Mouse (Mus musculus) CH12.LX (cell line): ENCODE measurements at regions not wholly inside any gene's neighbourhood (a gene's known extent, or its start where the extent isn't known, plus 50 kb on each side); places are given as distances from the start of the nearest gene placed in this dataset.

Experiments used
- DNase-seq: peaks from one replicate; pipeline ENCODE4 v3.0.0-alpha.2; 2013; ENCODE audit errors: extremely low read depth
- H3K27ac ChIP-seq: 2 replicates; pipeline ENCODE4 v1.5.1; 2012; ENCODE audit warnings: low read depth, mild to moderate bottlenecking, control low read depth, moderate library complexity; ENCODE audit not compliant: insufficient read depth
- H3K27me3 ChIP-seq: replicated peaks from 2 replicates; pipeline ENCODE3; 2012; ENCODE audit warnings: inconsistent platforms
- H3K36me3 ChIP-seq, 2 experiments: replicated peaks in 1 of 2; 2 replicates each; pipeline versions ENCODE3 to v1.6.1; 2012; ENCODE audit warnings: inconsistent platforms in 1 of 2, low read length in 1 of 2, mild to moderate bottlenecking in 1 of 2, mixed read lengths in 1 of 2, moderate library complexity in 1 of 2; ENCODE audit not compliant: control insufficient read depth in 1 of 2, insufficient read depth in 1 of 2
- H3K4me1 ChIP-seq, 2 experiments: 2 replicates each; pipeline ENCODE4 v1.6.1; 2012; ENCODE audit warnings: inconsistent platforms in 1 of 2, moderate library complexity in 1 of 2; ENCODE audit not compliant: insufficient read depth in 2 of 2, control insufficient read depth in 1 of 2
- H3K4me2 ChIP-seq: 2 replicates; pipeline ENCODE4 v1.6.1; 2012; ENCODE audit warnings: low read depth, mild to moderate bottlenecking, control low read depth; ENCODE audit not compliant: poor library complexity, insufficient read depth, severe bottlenecking
- H3K4me3 ChIP-seq, 3 experiments: fragments of 150-350 bp in 1 of 3; sonication (generic) in 1 of 3; replicated peaks in 1 of 3; 2 replicates each; pipeline versions ENCODE3 to v1.5.1; 2011 to 2012; ENCODE audit warnings: low read depth in 2 of 3, low read length in 2 of 3, mild to moderate bottlenecking in 2 of 3, moderate library complexity in 2 of 3, control low read depth in 1 of 3, improper control_type of control experiment in 1 of 3, inconsistent platforms in 1 of 3, mixed read lengths in 1 of 3; ENCODE audit not compliant: poor library complexity in 1 of 3
- H3K79me2 ChIP-seq: replicated peaks from 2 replicates; pipeline ENCODE4 v1.6.1; 2012; ENCODE audit warnings: mild to moderate bottlenecking, moderate library complexity; ENCODE audit not compliant: control insufficient read depth, poor library complexity, insufficient read depth, severe bottlenecking; ENCODE audit errors: extremely low read depth
- H3K9ac ChIP-seq: 2 replicates; pipeline ENCODE4 v1.6.1; 2012; ENCODE audit warnings: low read depth, mild to moderate bottlenecking, control low read depth, moderate library complexity; ENCODE audit not compliant: insufficient read depth
- H3K9me3 ChIP-seq: replicated peaks from 2 replicates; pipeline ENCODE3; 2012; ENCODE audit warnings: low read length, inconsistent platforms, mixed read lengths
- CHD2 ChIP-seq: IDR thresholded peaks from 2 replicates; pipeline ENCODE4 v1.6.1; 2011; ENCODE audit warnings: low read length, improper control_type of control experiment
- E2F4 ChIP-seq: IDR thresholded peaks from 2 replicates; pipeline ENCODE4 v1.6.1; 2011; ENCODE audit warnings: low read depth, low read length, improper control_type of control experiment; ENCODE audit not compliant: insufficient replicate concordance
- ELF1 ChIP-seq: IDR thresholded peaks from 2 replicates; pipeline ENCODE4 v1.6.1; 2014; ENCODE audit warnings: low read depth, mild to moderate bottlenecking, inconsistent platforms, low read length, improper control_type of control experiment
- EP300 ChIP-seq: IDR thresholded peaks from 2 replicates; pipeline ENCODE4 v1.6.1; 2011; ENCODE audit warnings: low read length, improper control_type of control experiment
- GABPA ChIP-seq: IDR thresholded peaks from 2 replicates; pipeline ENCODE4 v1.6.1; 2012; ENCODE audit warnings: low read depth, low read length, improper control_type of control experiment, inconsistent platforms; ENCODE audit not compliant: insufficient replicate concordance
- IRF4 ChIP-seq: IDR thresholded peaks from 2 replicates; pipeline ENCODE4 v1.6.1; 2014; ENCODE audit warnings: low read depth, mild to moderate bottlenecking, inconsistent platforms, low read length, improper control_type of control experiment
- JUN ChIP-seq: IDR thresholded peaks from 2 replicates; pipeline ENCODE4 v1.6.1; 2011; ENCODE audit warnings: low read depth, mild to moderate bottlenecking, low read length, improper control_type of control experiment, moderate library complexity; ENCODE audit not compliant: insufficient read depth
- JUND ChIP-seq: conservative IDR thresholded peaks from 2 replicates; pipeline ENCODE4 v1.6.1; 2011; ENCODE audit warnings: low read depth, low read length, improper control_type of control experiment
- MAX ChIP-seq: IDR thresholded peaks from 2 replicates; pipeline ENCODE4 v1.6.1; 2011; ENCODE audit warnings: low read length, improper control_type of control experiment
- MEF2A ChIP-seq: IDR thresholded peaks from 2 replicates; pipeline ENCODE4 v1.6.1; 2014; ENCODE audit warnings: low read depth, mild to moderate bottlenecking, inconsistent platforms, low read length, improper control_type of control experiment, borderline replicate concordance
- MYC ChIP-seq: IDR thresholded peaks from 2 replicates; pipeline ENCODE4 v1.6.1; 2011; ENCODE audit warnings: low read depth, mild to moderate bottlenecking, improper control_type of control experiment, low read length
- NELFE ChIP-seq: IDR thresholded peaks from 2 replicates; pipeline ENCODE4 v1.6.1; 2011; ENCODE audit warnings: low read depth, low read length, improper control_type of control experiment
- RCOR1 ChIP-seq: conservative IDR thresholded peaks from 2 replicates; pipeline ENCODE4 v1.6.1; 2012; ENCODE audit warnings: low read depth, mild to moderate bottlenecking, inconsistent platforms, low read length, improper control_type of control experiment
- SIN3A ChIP-seq: IDR thresholded peaks from 2 replicates; pipeline ENCODE4 v1.6.1; 2012; ENCODE audit warnings: low read length, improper control_type of control experiment, inconsistent platforms
- UBTF ChIP-seq: IDR thresholded peaks from 2 replicates; pipeline ENCODE4 v1.6.1; 2012; ENCODE audit warnings: low read depth, mild to moderate bottlenecking, inconsistent platforms, low read length, improper control_type of control experiment, moderate library complexity
- USF1 ChIP-seq: IDR thresholded peaks from 2 replicates; pipeline ENCODE4 v1.6.1; 2014; ENCODE audit warnings: low read depth, mild to moderate bottlenecking, inconsistent platforms, low read length, improper control_type of control experiment
- ZC3H11A ChIP-seq: IDR thresholded peaks from 2 replicates; pipeline ENCODE4 v1.6.1; 2012; ENCODE audit warnings: low read depth, mild to moderate bottlenecking, inconsistent platforms, low read length, improper control_type of control experiment
- ZMIZ1 ChIP-seq: IDR thresholded peaks from 2 replicates; pipeline ENCODE4 v1.6.1; 2012; ENCODE audit warnings: low read depth, mild to moderate bottlenecking, inconsistent platforms, low read length, improper control_type of control experiment
- ZNF384 ChIP-seq: IDR thresholded peaks from 2 replicates; pipeline ENCODE4 v1.6.1; 2012; ENCODE audit warnings: low read depth, low read length, improper control_type of control experiment, inconsistent platforms
- dilution Hi-C: fragments of 300-500 bp; cut with MboI; formaldehyde crosslinking; loops from 2 replicates; pipeline ENCODE4 v1.14.3; 2020; ENCODE audit warnings: low sequenced_read_pairs; ENCODE audit not compliant: extremely low pct_unique_long_range_greater_than_20kb, extremely low pct_ligation_motif_present
- in situ Hi-C: fragments of 300-500 bp; cut with MboI; formaldehyde crosslinking; loops from 3 replicates; pipeline ENCODE4 v1.14.3; 2019; ENCODE audit warnings: low sequenced_read_pairs, low pct_ligation_motif_present, low pct_unique_long_range_greater_than_20kb, mixed read lengths

- no peaks in the 10 kb centered on the region for H3K9me3 ChIP-seq
- no peak overlapping the region for H3K27ac ChIP-seq
- H3K79me2 ChIP-seq, result no peaks in the 10 kb centered on the region
- TF ChIP-seq GABPA (no peak), ZC3H11A (no peak), E2F4 (no peak), RCOR1 (no peak), IRF4 (no peak), JUN (no peak)
- H3K4me3 ChIP-seq, result no peak overlapping the region
- no peaks in the 10 kb centered on the region for H3K27me3 ChIP-seq
- H3K4me1 ChIP-seq, result peaks cover 0 to 6% of the 10 kb centered on the region in 2 experiments; a peak in 2 of 4 replicates
- H3K36me3 ChIP-seq, result no peaks in the 10 kb centered on the region
- no peak overlapping the region for H3K9ac ChIP-seq
- in situ Hi-C loops (no loop called here), dilution Hi-C loops (no loop called here)
- DNase-seq, result no peak
- no peak overlapping the region for H3K4me2 ChIP-seq
Observed at GRCm38 (mm10) chr3:33902431-33902830, 58.3 kb upstream of the Ccdc39 start.

GRCm38 (mm10) chr3:33903326-33903725 lies 59.2 kb upstream of the Ccdc39 start:
- DNase-seq, result no peak
- no peak overlapping the region for H3K9ac ChIP-seq
- TF ChIP-seq CHD2 (0 out of 2 replicates have a peak, but pooled peaks have one; percentile 21), USF1 (no peak), ELF1 (no peak), ZC3H11A (no peak), MAX (no peak), ZNF384 (0 out of 2 replicates have a peak, but pooled peaks have one; percentile 20)
- no peak overlapping the region for H3K27ac ChIP-seq
- no peaks in the 10 kb centered on the region for H3K79me2 ChIP-seq
- H3K36me3 ChIP-seq, result no peaks in the 10 kb centered on the region
- H3K4me1 ChIP-seq, result peaks cover 0 to 6% of the 10 kb centered on the region in 2 experiments; a peak in 2 of 4 replicates
- H3K27me3 ChIP-seq, result no peaks in the 10 kb centered on the region
- no peak overlapping the region for H3K4me3 ChIP-seq
- H3K4me2 ChIP-seq, result no peak overlapping the region
- no peaks in the 10 kb centered on the region for H3K9me3 ChIP-seq
- in situ Hi-C loops, result no loop called here
- dilution Hi-C loops, result no loop called here

- TF ChIP-seq EP300 (no peak), USF1 (no peak), SIN3A (no peak), E2F4 (no peak), JUND (no peak), ZC3H11A (no peak), ZMIZ1 (no peak), NELFE (no peak), GABPA (no peak), MEF2A (no peak), MYC (no peak), UBTF (no peak)
- in situ Hi-C loops (no loop called here), dilution Hi-C loops (no loop called here)
- H3K79me2 ChIP-seq, result no peaks in the 10 kb centered on the region
- no peak overlapping the region for H3K27ac ChIP-seq
- no peak overlapping the region for H3K4me3 ChIP-seq
- DNase-seq, result no peak
- H3K9ac ChIP-seq, result no peak overlapping the region
- no peaks in the 10 kb centered on the region for H3K27me3 ChIP-seq
- H3K4me1 ChIP-seq, result peaks cover 0 to 6% of the 10 kb centered on the region in 2 experiments; a peak in 2 of 4 replicates
- no peaks in the 10 kb centered on the region for H3K36me3 ChIP-seq
- H3K9me3 ChIP-seq, result no peaks in the 10 kb centered on the region
- no peak overlapping the region for H3K4me2 ChIP-seq
Observed at GRCm38 (mm10) chr3:33903816-33904215, 59.7 kb upstream of the Ccdc39 start.
